Mouse (Mus musculus) urinary bladder, adult 2 months (tissue): ENCODE data around the gene Tmem200a. TPM values are rescaled to one million over a fixed set of nuclear protein-coding genes. Genes with fewer than 3 reads are reported as not detected.

ENCODE experiments used
- DNase-seq: peaks from one replicate; pipeline ENCODE4 v3.0.0; 2022; ENCODE audit warnings: low spot score
- polyA plus RNA-seq: library from polyadenylated mRNA; depleted of rRNA; stranded (reverse); fragments of >200 nt; gene quantifications from 2 replicates; pipeline ENCODE4 v1.2.3, GENCODE M21; 2012; rRNA removed

The Tmem200a gene
- 2.3 and 3.0 TPM in 2 replicates for polyA plus RNA-seq

GRCm38 (mm10) chr10:26078521-26079142 lies at the start of gene Tmem200a:
TSS of gene Tmem200a (minus strand) at chr10:26079052.
- DNase-seq: peak; percentile 26

GRCm38 (mm10) chr10:26119822-26120183 lies 41.0 kb upstream of the Tmem200a start:
- no peak for DNase-seq

- DNase-seq: no peak
These were observed 40.4 kb upstream of the Tmem200a start for GRCm38 (mm10) chr10:26119067-26119821.

DNA sequence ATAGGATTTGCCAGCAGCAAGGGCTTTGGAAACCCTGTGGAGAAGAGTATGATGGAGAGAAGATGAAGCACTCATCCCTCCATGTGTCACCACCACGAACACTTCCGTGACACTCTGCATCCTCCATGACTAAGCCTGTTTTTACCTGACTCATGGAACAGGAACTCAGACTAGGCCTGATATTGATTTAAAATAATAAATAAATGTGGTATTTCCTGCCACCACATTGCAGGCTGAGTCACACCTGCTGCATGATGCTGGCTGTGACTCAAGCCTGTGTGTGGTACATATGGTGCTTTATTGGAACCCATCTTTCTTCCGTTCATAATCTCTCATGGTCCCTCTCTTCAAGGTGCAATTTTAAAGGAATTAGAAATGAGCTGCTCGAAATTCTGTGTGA lies 35.6 kb upstream of the Tmem200a start:
- DNase-seq: no peak

DNA sequence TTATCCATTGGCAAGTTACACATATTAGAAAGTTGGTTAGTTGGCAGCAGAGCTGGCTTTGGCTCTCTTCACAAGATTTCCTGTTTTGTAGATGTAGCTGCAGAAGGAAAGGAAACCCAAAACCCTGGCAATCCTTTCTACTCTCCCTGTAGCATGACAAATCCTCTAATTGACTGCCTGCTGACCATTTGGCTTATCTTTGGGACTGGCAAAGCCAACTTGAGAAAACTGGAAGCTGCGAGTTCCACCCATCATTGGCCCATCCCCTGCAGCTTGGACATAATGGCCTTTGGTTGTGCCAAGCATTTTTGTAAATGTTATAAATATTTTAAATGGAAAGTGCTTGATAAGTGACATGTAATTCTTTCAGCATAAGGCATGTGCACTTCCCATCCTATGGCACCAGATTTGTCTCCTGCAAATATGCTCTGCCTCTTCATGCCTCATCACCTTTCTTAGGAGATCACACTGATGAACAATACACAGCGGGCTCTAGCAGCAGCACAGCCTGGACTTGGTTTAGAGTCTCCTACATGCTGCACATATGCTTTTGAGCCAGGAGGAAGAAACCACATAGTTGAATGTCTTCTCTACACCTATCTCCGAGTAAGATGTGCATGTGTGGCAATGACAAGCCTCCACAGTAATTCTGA lies 24.6 kb upstream of the Tmem200a start:
- no peak for DNase-seq

DNA sequence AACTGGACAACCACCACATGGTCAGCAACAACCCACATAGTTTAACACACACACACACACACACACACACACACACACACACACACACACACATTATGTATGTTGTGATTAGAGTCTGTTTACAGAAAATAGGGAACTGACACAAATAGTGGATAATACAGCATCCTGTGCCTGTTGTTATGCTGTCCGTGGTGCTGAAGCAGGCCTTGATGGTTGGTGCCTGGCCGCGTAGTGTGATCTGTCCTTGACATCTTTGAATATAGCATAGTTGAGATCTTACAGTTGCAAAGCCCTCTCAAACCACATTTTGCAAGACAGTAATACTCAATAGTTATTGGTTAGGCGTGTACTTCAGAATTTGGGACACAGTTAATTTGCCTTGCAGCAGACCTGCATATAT lies 3.2 kb upstream of the Tmem200a start:
- DNase-seq: no peak

GRCm38 (mm10) chr10:26079678-26080077 lies 826 bp upstream of the Tmem200a start:
- DNase-seq: no peak

GRCm38 (mm10) chr10:26077671-26078481 lies 976 bp downstream of the Tmem200a start, which contains the start of gene Gm9767:
TSS of gene Gm9767 (plus strand) at chr10:26078255.
- DNase-seq: no peak

DNA sequence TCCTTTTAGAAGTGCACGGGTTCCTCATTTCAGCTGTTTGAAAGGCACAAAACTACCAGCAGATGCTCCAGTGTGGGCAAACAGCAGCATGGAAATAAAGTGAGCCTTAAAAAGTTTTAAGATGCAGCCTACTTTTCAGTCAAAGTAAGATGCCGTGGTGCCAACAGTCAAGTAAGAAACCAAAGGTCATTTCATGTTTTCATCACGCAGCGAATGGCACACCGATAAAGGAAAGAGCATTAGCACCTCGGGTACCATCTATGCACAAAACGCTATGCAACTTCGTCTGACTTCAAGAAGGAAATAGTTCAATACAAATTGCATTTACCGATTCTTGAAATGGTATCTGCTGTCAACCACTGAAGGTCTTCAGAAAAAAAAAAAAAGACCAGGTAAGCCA lies 1.9 kb downstream of the Tmem200a start:
- DNase-seq: no peak

DNA sequence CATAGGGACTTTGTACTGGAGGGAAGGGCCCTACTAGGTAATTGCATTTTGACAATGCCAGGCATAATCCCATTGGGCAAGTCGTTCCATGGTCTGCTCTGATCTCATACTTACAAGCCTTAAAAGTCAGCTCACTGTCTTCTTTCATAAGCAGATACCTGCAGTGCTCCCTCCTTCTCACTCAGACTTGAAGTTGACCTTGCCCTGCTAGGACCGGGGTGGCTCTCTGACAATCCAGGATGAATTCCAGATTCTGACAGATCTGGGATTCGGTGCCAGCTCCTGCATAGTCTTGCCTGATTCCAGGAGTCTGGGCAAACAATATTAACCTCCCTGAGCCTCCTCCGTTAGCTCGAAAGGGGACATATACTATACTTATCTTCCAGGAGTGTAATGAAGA lies 6.9 kb downstream of the Tmem200a start:
- no peak for DNase-seq

GRCm38 (mm10) chr10:26063071-26063470 lies 15.8 kb downstream of the Tmem200a start:
- no peak for DNase-seq

DNA sequence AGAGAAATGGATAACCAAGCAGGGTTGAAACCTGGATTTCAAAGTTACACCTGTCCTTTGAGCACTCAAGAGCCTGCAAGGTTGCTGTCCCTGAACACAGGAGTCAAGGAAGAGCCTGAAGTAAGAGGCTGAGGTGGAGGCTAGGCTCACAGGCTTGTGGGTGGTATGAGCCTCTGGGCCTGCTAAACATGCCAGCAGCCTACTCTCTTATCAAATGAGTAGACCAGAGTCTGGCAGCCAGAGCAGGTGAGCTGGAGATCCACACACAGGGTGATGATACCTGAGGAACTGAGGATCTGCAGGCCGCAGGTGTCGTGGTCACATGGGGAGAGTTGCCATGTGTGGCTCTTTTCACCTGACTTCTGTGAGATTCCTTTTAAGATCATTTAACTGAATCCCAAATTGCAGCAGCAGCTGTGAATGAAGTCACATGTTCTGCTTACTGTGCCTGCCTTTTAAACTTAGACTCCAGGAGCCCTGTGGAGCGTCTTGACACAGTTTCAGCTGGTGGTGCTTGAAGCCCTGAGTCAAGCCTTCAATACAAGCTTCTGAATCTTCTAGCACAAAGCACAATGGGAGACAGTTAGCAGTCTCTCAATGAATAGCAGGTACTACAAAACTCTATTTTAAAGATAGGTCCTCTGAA lies 19.1 kb downstream of the Tmem200a start:
- no peak for DNase-seq

GRCm38 (mm10) chr10:26051177-26051576 lies 27.7 kb downstream of the Tmem200a start:
- no peak for DNase-seq

GRCm38 (mm10) chr10:26034931-26035330 lies 43.9 kb downstream of the Tmem200a start:
- DNase-seq: no peak

- DNase-seq: no peak
These were observed 60.1 kb downstream of the Tmem200a start for GRCm38 (mm10) chr10:26018740-26019139.

GRCm38 (mm10) chr10:26014298-26014697 lies 64.6 kb downstream of the Tmem200a start:
- no peak for DNase-seq

DNA sequence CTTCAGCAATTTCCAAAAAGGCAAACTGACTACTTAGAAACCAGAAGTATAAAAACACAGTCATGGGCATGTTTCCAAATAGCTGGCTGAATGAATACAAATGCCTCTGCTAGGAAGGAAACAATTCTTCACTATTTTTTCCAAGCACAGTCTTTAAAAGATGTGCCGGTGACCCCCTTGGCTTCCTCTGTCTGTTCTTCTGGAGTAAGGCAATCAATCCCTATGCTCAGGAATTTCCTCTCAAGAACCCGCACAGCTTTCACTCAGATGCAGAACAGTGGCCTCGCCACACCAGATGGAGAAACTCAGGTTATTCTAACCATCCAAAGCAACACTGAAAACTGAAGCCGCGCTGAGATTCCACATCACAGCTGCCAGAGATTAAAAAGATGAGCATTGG lies 69.9 kb downstream of the Tmem200a start:
- no peak for DNase-seq

DNA sequence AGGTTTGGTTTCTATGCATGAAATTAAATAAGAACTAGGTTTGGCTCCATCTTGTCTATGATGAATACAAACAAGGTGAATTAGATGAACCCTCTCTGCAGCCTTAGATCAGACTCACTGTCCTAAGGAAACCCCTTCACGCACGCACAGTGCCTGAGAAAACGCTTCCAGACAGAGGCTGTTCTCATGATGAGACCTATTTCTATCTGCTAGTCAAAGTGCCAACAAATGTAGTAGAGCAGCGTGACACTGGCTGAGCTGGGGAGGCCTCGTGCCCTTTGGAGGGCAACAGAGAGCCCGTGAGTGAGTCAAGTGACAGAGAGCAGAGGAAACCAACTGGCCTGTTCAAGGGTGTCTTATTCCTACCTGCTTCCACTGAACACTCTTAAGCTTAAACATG lies 73.4 kb downstream of the Tmem200a start:
- no peak for DNase-seq

GRCm38 (mm10) chr10:26000893-26001292 lies 78.0 kb downstream of the Tmem200a start:
- DNase-seq: no peak

DNA sequence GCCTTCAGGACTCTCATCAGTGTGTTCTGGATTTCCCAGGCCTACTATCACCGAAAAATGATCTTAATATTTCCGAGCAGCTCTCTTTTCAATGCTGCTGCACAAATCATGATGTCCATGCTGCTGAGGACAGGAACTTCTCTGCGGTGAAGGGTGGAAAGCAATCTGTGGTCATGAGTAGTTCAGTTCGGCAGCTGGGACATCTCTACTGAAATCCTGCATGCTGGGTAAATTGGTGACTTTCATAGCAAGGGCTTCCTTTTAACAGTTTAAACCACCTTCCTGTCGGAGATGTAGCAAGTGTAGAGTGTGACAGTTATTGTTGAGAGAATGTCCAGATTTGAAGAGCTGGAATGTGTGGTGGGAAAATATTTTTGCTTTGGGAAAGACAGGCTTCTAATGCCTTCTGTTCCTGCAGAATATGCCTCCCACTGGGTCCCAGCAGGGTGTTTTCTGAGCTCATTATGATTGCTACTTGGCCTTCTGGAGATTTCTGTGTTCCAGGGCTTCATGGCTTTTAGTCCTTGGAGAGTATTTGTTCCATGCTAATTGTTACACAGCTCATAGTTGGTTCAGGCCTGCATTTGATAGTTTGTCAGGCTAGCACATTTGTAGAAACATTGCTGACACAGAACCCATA lies 79.4 kb downstream of the Tmem200a start:
- DNase-seq: no peak

GRCm38 (mm10) chr10:25984056-25984455 lies 94.8 kb downstream of the Tmem200a start:
- DNase-seq: no peak
